17 mouse cellular contexts compared by ENCODE assay signal in the genomic region with DNA sequence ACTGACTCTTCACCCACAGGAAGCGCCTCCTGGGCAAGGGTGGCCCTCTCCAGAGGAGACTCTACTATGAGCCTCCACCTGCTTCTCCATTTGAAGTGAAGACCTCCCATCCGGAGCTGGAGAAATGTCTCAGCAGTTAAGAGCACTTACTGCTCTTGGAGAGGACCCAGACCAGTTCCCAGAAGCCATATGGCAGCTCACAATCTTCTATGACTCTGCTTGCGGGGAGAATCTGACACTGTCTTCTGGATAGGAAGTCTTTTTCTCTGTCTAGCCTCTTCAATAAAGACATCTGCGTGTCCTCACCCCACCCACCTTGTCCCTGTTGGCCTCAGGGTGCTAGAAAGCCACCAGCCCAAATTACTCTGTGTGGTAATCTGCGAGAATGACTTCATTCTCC. TPM values are rescaled to one million over a fixed set of nuclear protein-coding genes. Genes with fewer than 3 reads are reported as not detected.
DNase-seq lines count a peak whose midpoint lies in the region; ATAC-seq and TF ChIP-seq lines count a peak whose summit lies in the region.
"Had no signal": no experiment of that assay in that cellular context is flagged by ENCODE, and none has a peak within 500 bp of the region (broad histone marks: within the 10 kb centered on the region; RNA-seq: fewer than 3 reads in every experiment).

No protein-coding gene starts in this region.

- no peaks in the 10 kb centered on the region for H3K9me3 ChIP-seq in kidney, embryonic 16.5 days (ENCODE audit: low read length)
- H3K9me3 ChIP-seq in ES-Bruce4 (replicated peaks; ENCODE audit: control insufficient read depth, insufficient read depth, low read length, poor library complexity, severe bottlenecking), result no peaks in the 10 kb centered on the region
- no peaks in the 10 kb centered on the region for H3K9me3 ChIP-seq in heart, postnatal 0 days (replicated peaks; ENCODE audit: control insufficient read depth, low read length)
- H3K9me3 ChIP-seq: forebrain, embryonic 10.5 days; limb, embryonic 12.5 days had no signal

- H3K4me1 ChIP-seq in kidney, embryonic 16.5 days (ENCODE audit: insufficient read depth, low read length), result peaks cover 82% of the 10 kb centered on the region
- peaks cover 18% of the 10 kb centered on the region for H3K4me1 ChIP-seq in ES-Bruce4 (ENCODE audit: control insufficient read depth, insufficient read depth, low read length)
- peaks cover 78% of the 10 kb centered on the region for H3K4me1 ChIP-seq in heart, postnatal 0 days (ENCODE audit: control insufficient read depth, insufficient read depth)

- peak overlapping the region; percentile 7; the same call in 1 of the 2 replicates for H3K9ac ChIP-seq in kidney, embryonic 16.5 days (replicated peaks; ENCODE audit: low read length)
- H3K9ac ChIP-seq in ES-Bruce4 (ENCODE audit: low read depth, poor library complexity, severe bottlenecking), result 0 out of 2 replicates have a peak overlapping the region, but pooled peaks have one; percentile 10
- no peak overlapping the region for H3K9ac ChIP-seq in heart, postnatal 0 days (replicated peaks; ENCODE audit: low read depth, low read length)
- H3K9ac ChIP-seq: limb, embryonic 12.5 days had no signal

- no peak for TF ChIP-seq EP300 in ES-Bruce4 (IDR thresholded peaks at IDR 0.05; ENCODE audit: insufficient read depth, low read depth, low read length)
- TF ChIP-seq EP300 in heart, postnatal 0 days (IDR thresholded peaks at IDR 0.05; ENCODE audit: low read depth), result no peak

- no peaks in the 10 kb centered on the region for H3K36me3 ChIP-seq in kidney, embryonic 16.5 days (ENCODE audit: insufficient read depth, low read length)
- H3K36me3 ChIP-seq in ES-Bruce4 (ENCODE audit: control insufficient read depth, insufficient read depth, low read length, poor library complexity, severe bottlenecking), result no peaks in the 10 kb centered on the region
- H3K36me3 ChIP-seq in heart, postnatal 0 days (replicated peaks; ENCODE audit: control insufficient read depth, insufficient read depth, low read length), result 0 out of 2 replicates have a peak, but pooled peaks cover 4% of the 10 kb centered on the region
- H3K36me3 ChIP-seq: forebrain, embryonic 10.5 days; limb, embryonic 12.5 days had no signal

- peak overlapping the region; percentile 98 for H3K4me3 ChIP-seq in gastrocnemius, adult 2 months
- H3K4me3 ChIP-seq in kidney, embryonic 16.5 days (ENCODE audit: low read length), result no peak overlapping the region
- no peak overlapping the region for H3K4me3 ChIP-seq in ES-Bruce4 (ENCODE audit: low read depth, low read length)
- no peak overlapping the region for H3K4me3 ChIP-seq in heart, postnatal 0 days (ENCODE audit: low read depth, low read length)
- H3K4me3 ChIP-seq: forebrain, embryonic 10.5 days; limb, embryonic 12.5 days had no signal

- no peak for ATAC-seq in kidney, embryonic 16.5 days (ENCODE audit: low FRiP score, low TSS enrichment)
- no peak for ATAC-seq in heart, postnatal 0 days (ENCODE audit: insufficient read depth, low read depth)
- ATAC-seq in erythroblast, adult 5-6 weeks (replicated peaks; ENCODE audit: low FRiP score, poor library complexity, severe bottlenecking), result no peak

- TF ChIP-seq POLR2A in ES-Bruce4 (IDR thresholded peaks at IDR 0.05; ENCODE audit: insufficient read depth, low read length), result no peak

- WGBS in kidney, embryonic 16.5 days, result 78% methylated on average over 5 of the region's 5 CpGs
- 61% methylated on average over 5 of the region's 5 CpGs for WGBS in heart, postnatal 0 days

- no peak for TF ChIP-seq CTCF in gastrocnemius, adult 2 months (IDR thresholded peaks at IDR 0.05)
- TF ChIP-seq CTCF in ES-Bruce4 (IDR thresholded peaks at IDR 0.05; ENCODE audit: low read depth, low read length), result no peak
- no peak for TF ChIP-seq CTCF in heart, postnatal 0 days (IDR thresholded peaks at IDR 0.05; ENCODE audit: low read depth)

- intact Hi-C loops in gastrocnemius, adult 2 months (cut with DNase I), result no loop called here

- peak overlapping the region; percentile 94 for H3K27ac ChIP-seq in gastrocnemius, adult 2 months
- H3K27ac ChIP-seq in kidney, embryonic 16.5 days (ENCODE audit: low read length), result no peak overlapping the region
- H3K27ac ChIP-seq in ES-Bruce4 (ENCODE audit: insufficient read depth, low read length), result no peak overlapping the region
- H3K27ac ChIP-seq in heart, postnatal 0 days (ENCODE audit: low read depth), result peak overlapping the region; percentile 37
- H3K27ac ChIP-seq: forebrain, embryonic 10.5 days; limb, embryonic 12.5 days had no signal

- H3K4me2 ChIP-seq in kidney, embryonic 16.5 days (replicated peaks; ENCODE audit: low read depth, low read length), result no peak overlapping the region
- H3K4me2 ChIP-seq in heart, postnatal 0 days (ENCODE audit: low read depth, low read length), result no peak overlapping the region
- H3K4me2 ChIP-seq: limb, embryonic 12.5 days had no signal

- H3K27me3 ChIP-seq in kidney, embryonic 16.5 days (ENCODE audit: insufficient read depth, low read length), result no peaks in the 10 kb centered on the region
- no peaks in the 10 kb centered on the region for H3K27me3 ChIP-seq in ES-Bruce4 (ENCODE audit: control insufficient read depth, insufficient read depth, low read length, poor library complexity, severe bottlenecking)
- no peaks in the 10 kb centered on the region for H3K27me3 ChIP-seq in heart, postnatal 0 days (ENCODE audit: control insufficient read depth, insufficient read depth, low read length)

- peak; percentile 50 for DNase-seq in gastrocnemius, adult 2 months
- DNase-seq in gastrocnemius, adult 8-10 months (ENCODE audit: low spot score in 2 of 2), result no peak
- no peak for DNase-seq in kidney, postnatal 4 days
- DNase-seq in heart, postnatal 0 days (ENCODE audit: low spot score), result no peak
- no peak for DNase-seq in ovary, adult 18-20 months (ENCODE audit: low spot score)
- DNase-seq: adrenal gland, postnatal 25 days; cerebellum, adult 11 months; kidney, postnatal 10 days; layer of hippocampus, postnatal 36 days; midbrain, embryonic 14.5 days; thymus, adult 2 months had no signal

RNA-seq across cellular contexts. Expression of a gene that starts 4.6 kb away (rescaled TPM):
- total RNA-seq in gastrocnemius, adult 2 months (2021), result 100 to 1,000 TPM in 1 of 2 experiments, 10 to 100 TPM in 1; 68.6 to 104 TPM
- total RNA-seq in gastrocnemius, adult 8-10 months (2022), result 10 to 100 TPM; 52.8 to 86.6 (median 56.6) TPM
- polyA plus RNA-seq in kidney, embryonic 16.5 days (2015; fragmentation: Nextera tagmentation; extraction: Ambion mirVana), result 153 and 154 TPM in 2 replicates
- polyA plus RNA-seq in ES-Bruce4 (2011; ENCODE audit: insufficient read depth, insufficient read length, low read depth, missing spikeins), result 166 and 171 TPM in 2 replicates
- total RNA-seq in heart, postnatal 0 days (2014; rRNA removed; ENCODE audit: low replicate concordance), result 319 and 341 TPM in 2 replicates
- polyA plus RNA-seq in heart, postnatal 0 days (2015; fragmentation: Nextera tagmentation; extraction: Ambion mirVana), result 135 and 142 TPM in 2 replicates
- 1.5 and 2.3 TPM in 2 replicates for total RNA-seq in erythroblast, adult 5-6 weeks (2015; ENCODE audit: low replicate concordance)
- total RNA-seq in erythroblast, adult 5-6 weeks (2017; ENCODE audit: low replicate concordance), result 0.28 and 1.8 TPM in 2 replicates

RNA-seq across cellular contexts. Expression of a gene that starts 21.7 kb away (rescaled TPM):
- 1 to 10 TPM; 2.0 to 4.6 TPM for total RNA-seq in gastrocnemius, adult 2 months (2021)
- 1 to 10 TPM; 1.5 to 3.5 (median 2.3) TPM for total RNA-seq in gastrocnemius, adult 8-10 months (2022)
- polyA plus RNA-seq in kidney, embryonic 16.5 days (2015; fragmentation: Nextera tagmentation; extraction: Ambion mirVana), result 63.1 and 69.1 TPM in 2 replicates
- 13.3 and 16.8 TPM in 2 replicates for polyA plus RNA-seq in ES-Bruce4 (2011; ENCODE audit: insufficient read depth, insufficient read length, low read depth, missing spikeins)
- total RNA-seq in heart, postnatal 0 days (2014; rRNA removed; ENCODE audit: low replicate concordance), result 58.0 and 66.1 TPM in 2 replicates
- polyA plus RNA-seq in heart, postnatal 0 days (2015; fragmentation: Nextera tagmentation; extraction: Ambion mirVana), result 39.3 and 42.9 TPM in 2 replicates
- total RNA-seq in erythroblast, adult 5-6 weeks (2015; ENCODE audit: low replicate concordance), result not detected in 2 replicates
- total RNA-seq in erythroblast, adult 5-6 weeks (2017; ENCODE audit: low replicate concordance), result not detected in 2 replicates
- total RNA-seq: granulocyte monocyte progenitor cell, adult 5-6 weeks had no signal

RNA-seq across cellular contexts. Expression of a gene that starts 22.5 kb away (rescaled TPM):
- total RNA-seq in gastrocnemius, adult 2 months (2021), result 1 to 10 TPM; 1.9 to 4.5 TPM
- total RNA-seq in gastrocnemius, adult 8-10 months (2022), result 1 to 10 TPM; 1.1 to 3.3 (median 2.9) TPM
- polyA plus RNA-seq in kidney, embryonic 16.5 days (2015; fragmentation: Nextera tagmentation; extraction: Ambion mirVana), result 157 and 159 TPM in 2 replicates
- 22.5 and 24.3 TPM in 2 replicates for polyA plus RNA-seq in ES-Bruce4 (2011; ENCODE audit: insufficient read depth, insufficient read length, low read depth, missing spikeins)
- total RNA-seq in heart, postnatal 0 days (2014; rRNA removed; ENCODE audit: low replicate concordance), result 106 and 114 TPM in 2 replicates
- polyA plus RNA-seq in heart, postnatal 0 days (2015; fragmentation: Nextera tagmentation; extraction: Ambion mirVana), result 93.0 and 95.9 TPM in 2 replicates
- total RNA-seq in erythroblast, adult 5-6 weeks (2015; ENCODE audit: low replicate concordance), result not detected in 2 replicates
- not detected in 2 replicates for total RNA-seq in erythroblast, adult 5-6 weeks (2017; ENCODE audit: low replicate concordance)
- total RNA-seq: granulocyte monocyte progenitor cell, adult 5-6 weeks had no signal

RNA-seq across cellular contexts. Expression of a gene that starts 37.0 kb away (rescaled TPM):
- total RNA-seq in gastrocnemius, adult 2 months (2021), result under 1 TPM in 1 of 2 experiments, not detected in 1; 0.14 TPM
- under 1 TPM in 2 of 4 experiments, not detected in 2; 0.16 TPM for total RNA-seq in gastrocnemius, adult 8-10 months (2022)
- 15.5 and 18.6 TPM in 2 replicates for polyA plus RNA-seq in kidney, embryonic 16.5 days (2015; fragmentation: Nextera tagmentation; extraction: Ambion mirVana)
- 12.7 and 13.6 TPM in 2 replicates for polyA plus RNA-seq in ES-Bruce4 (2011; ENCODE audit: insufficient read depth, insufficient read length, low read depth, missing spikeins)
- 3.5 and 5.7 TPM in 2 replicates for total RNA-seq in heart, postnatal 0 days (2014; rRNA removed; ENCODE audit: low replicate concordance)
- 2.0 TPM in 2 replicates for polyA plus RNA-seq in heart, postnatal 0 days (2015; fragmentation: Nextera tagmentation; extraction: Ambion mirVana)
- not detected in 2 replicates for total RNA-seq in erythroblast, adult 5-6 weeks (2015; ENCODE audit: low replicate concordance)
- total RNA-seq in erythroblast, adult 5-6 weeks (2017; ENCODE audit: low replicate concordance), result not detected in 2 replicates
- total RNA-seq: granulocyte monocyte progenitor cell, adult 5-6 weeks had no signal

RNA-seq across cellular contexts. Expression of a gene that starts 48.6 kb away (rescaled TPM):
- total RNA-seq in gastrocnemius, adult 2 months (2021), result 1 to 10 TPM; 6.6 to 8.8 TPM
- total RNA-seq in gastrocnemius, adult 8-10 months (2022), result 1 to 10 TPM; 6.2 to 8.4 (median 7.7) TPM
- polyA plus RNA-seq in kidney, embryonic 16.5 days (2015; fragmentation: Nextera tagmentation; extraction: Ambion mirVana), result 126 and 131 TPM in 2 replicates
- polyA plus RNA-seq in ES-Bruce4 (2011; ENCODE audit: insufficient read depth, insufficient read length, low read depth, missing spikeins), result 37.3 and 44.6 TPM in 2 replicates
- total RNA-seq in heart, postnatal 0 days (2014; rRNA removed; ENCODE audit: low replicate concordance), result 54.4 and 68.3 TPM in 2 replicates
- 84.7 and 85.0 TPM in 2 replicates for polyA plus RNA-seq in heart, postnatal 0 days (2015; fragmentation: Nextera tagmentation; extraction: Ambion mirVana)
- 2.1 and 10.0 TPM in 2 replicates for total RNA-seq in erythroblast, adult 5-6 weeks (2015; ENCODE audit: low replicate concordance)
- 1.7 and 6.3 TPM in 2 replicates for total RNA-seq in erythroblast, adult 5-6 weeks (2017; ENCODE audit: low replicate concordance)

Comparison
In these comparisons a context has a peak if more than half of its experiments do, and no peak if none do; other contexts are left out.
1. H3K27ac ChIP-seq: peak in gastrocnemius, adult 2 months (single experiment) and heart, postnatal 0 days (single experiment); none in kidney, embryonic 16.5 days (single experiment) and ES-Bruce4 (single experiment).
2. RNA of a gene that starts 4.6 kb away (total RNA-seq): 319 to 341 TPM in heart, postnatal 0 days, 68.6 to 104 TPM in gastrocnemius, adult 2 months and 52.8 to 86.6 TPM in gastrocnemius, adult 8-10 months; 0.28 to 2.3 TPM in erythroblast, adult 5-6 weeks; every median in the first group is over 10 times any median in the second.
3. RNA of a gene that starts 21.7 kb away (total RNA-seq): 58.0 to 66.1 TPM in heart, postnatal 0 days; 2.0 to 4.6 TPM in gastrocnemius, adult 2 months, 1.5 to 3.5 TPM in gastrocnemius, adult 8-10 months and not detected in erythroblast, adult 5-6 weeks; every median in the first group is over 10 times any median in the second.
4. RNA of a gene that starts 22.5 kb away (total RNA-seq): 106 to 114 TPM in heart, postnatal 0 days; 1.9 to 4.5 TPM in gastrocnemius, adult 2 months, 1.1 to 3.3 TPM in gastrocnemius, adult 8-10 months and not detected in erythroblast, adult 5-6 weeks; every median in the first group is over 10 times any median in the second.